8 mouse cellular contexts compared by ENCODE assay signal in the genomic region with DNA sequence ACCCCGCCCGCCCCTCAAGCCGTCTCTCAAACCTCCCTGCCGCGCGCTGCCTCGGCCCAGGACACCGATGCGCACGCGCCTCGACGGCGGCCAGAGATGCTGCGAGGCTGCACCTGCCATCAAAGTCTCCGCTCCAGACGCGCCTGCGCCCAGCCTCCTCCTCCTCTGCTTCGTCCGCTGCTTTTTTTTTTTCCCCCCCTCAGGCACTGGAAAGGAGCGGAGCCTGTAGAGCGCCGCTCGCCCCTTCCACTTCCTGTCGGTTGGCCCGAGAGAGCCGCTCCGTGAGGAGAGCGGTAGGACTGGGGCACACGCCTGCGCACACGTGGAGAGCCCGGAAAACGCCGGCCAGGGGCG. TPM values are rescaled to one million over a fixed set of nuclear protein-coding genes. Genes with fewer than 3 reads are reported as not detected.
DNase-seq lines count a peak whose midpoint lies in the region; ATAC-seq and TF ChIP-seq lines count a peak whose summit lies in the region.

No protein-coding gene starts in this region.

- no peak overlapping the region for H3K27ac ChIP-seq in heart, postnatal 0 days (ENCODE audit: low read depth)
- H3K27ac ChIP-seq in midbrain, embryonic 16.5 days (ENCODE audit: low read length), result peak overlapping the region; percentile 33; the same call in 1 of the 2 replicates

- H3K4me3 ChIP-seq in heart, postnatal 0 days (ENCODE audit: low read depth, low read length), result peak overlapping the region; percentile 52
- H3K4me3 ChIP-seq in midbrain, embryonic 16.5 days (ENCODE audit: low read depth, low read length), result peak overlapping the region; percentile 79

- H3K4me1 ChIP-seq in heart, postnatal 0 days (ENCODE audit: control insufficient read depth, insufficient read depth), result no peaks in the 10 kb centered on the region
- peaks cover 7% of the 10 kb centered on the region for H3K4me1 ChIP-seq in midbrain, embryonic 16.5 days (ENCODE audit: control insufficient read depth, insufficient read depth, low read length)

- under 1% methylated on average over 29 of the region's 37 CpGs for WGBS in heart, postnatal 0 days
- WGBS in midbrain, embryonic 16.5 days, result under 1% methylated on average over 18 of the region's 37 CpGs

- peaks cover 29% of the 10 kb centered on the region for H3K27me3 ChIP-seq in heart, postnatal 0 days (ENCODE audit: control insufficient read depth, insufficient read depth, low read length)
- H3K27me3 ChIP-seq in midbrain, embryonic 16.5 days (ENCODE audit: control insufficient read depth, insufficient read depth, low read depth, low read length), result no peaks in the 10 kb centered on the region

- ATAC-seq in heart, postnatal 0 days (ENCODE audit: insufficient read depth, low read depth), result no peak
- peak; percentile 91 for ATAC-seq in midbrain, embryonic 16.5 days

- no peak for TF ChIP-seq EP300 in heart, postnatal 0 days (IDR thresholded peaks at IDR 0.05; ENCODE audit: low read depth)

- no peaks in the 10 kb centered on the region for H3K36me3 ChIP-seq in heart, postnatal 0 days (replicated peaks; ENCODE audit: control insufficient read depth, insufficient read depth, low read length)
- H3K36me3 ChIP-seq in midbrain, embryonic 16.5 days (ENCODE audit: control insufficient read depth, insufficient read depth, low read length), result no peaks in the 10 kb centered on the region

- no peak overlapping the region for H3K9ac ChIP-seq in heart, postnatal 0 days (replicated peaks; ENCODE audit: low read depth, low read length)
- peak overlapping the region; percentile 71 for H3K9ac ChIP-seq in midbrain, embryonic 16.5 days (ENCODE audit: low read depth, low read length)

- intact Hi-C loops in heart, postnatal 25 days (cut with DNase I), result no loop called here

- no peak for TF ChIP-seq POLR2A in brain, embryonic 14.5 days (IDR thresholded peaks at IDR 0.05; ENCODE audit: borderline replicate concordance, extremely low read depth, insufficient read depth, insufficient read length, poor library complexity, severe bottlenecking)

- H3K9me3 ChIP-seq in heart, postnatal 0 days (replicated peaks; ENCODE audit: control insufficient read depth, low read length), result no peaks in the 10 kb centered on the region
- no peaks in the 10 kb centered on the region for H3K9me3 ChIP-seq in midbrain, embryonic 16.5 days (replicated peaks; ENCODE audit: control insufficient read depth, low read length, poor library complexity, severe bottlenecking)

- no peak for TF ChIP-seq CTCF in heart, postnatal 0 days (IDR thresholded peaks at IDR 0.05; ENCODE audit: low read depth)
- TF ChIP-seq CTCF in brain, embryonic 14.5 days (IDR thresholded peaks at IDR 0.05; ENCODE audit: borderline replicate concordance, extremely low read depth, insufficient read depth, insufficient read length), result no peak

- DNase-seq in heart, postnatal 0 days (ENCODE audit: low spot score), result no peak
- no peak for DNase-seq in heart, postnatal 25 days (ENCODE audit: low spot score)
- DNase-seq in brain, embryonic 14.5 days (ENCODE audit: low read depth), result peak; percentile 92
- peak; percentile 33 for DNase-seq in forelimb bud, embryonic 11.5 days (ENCODE audit: low read depth, low spot score)
- peak; percentile 33 to 35 for DNase-seq in layer of hippocampus, postnatal 36 days
- DNase-seq in ovary, adult 18-20 months (ENCODE audit: low spot score), result no peak
- no peak for DNase-seq in natural killer cell, adult 2 months (ENCODE audit: low spot score in 2 of 2)

- H3K4me2 ChIP-seq in heart, postnatal 0 days (ENCODE audit: low read depth, low read length), result peak overlapping the region; percentile 82
- H3K4me2 ChIP-seq in midbrain, embryonic 16.5 days (ENCODE audit: low read length), result peak overlapping the region; percentile 96

RNA-seq across cellular contexts. Expression of a gene that starts 0.3 kb away (rescaled TPM):
- 0.46 and 1.1 TPM in 2 replicates for total RNA-seq in heart, postnatal 0 days (2014; rRNA removed; ENCODE audit: low replicate concordance)
- 0.05 TPM in 1 of 2 replicates, not detected in the other for polyA plus RNA-seq in heart, postnatal 0 days (2015; fragmentation: Nextera tagmentation; extraction: Ambion mirVana)
- under 1 TPM in 1 of 2 experiments, not detected in 1; 0.36 TPM for total RNA-seq in heart, postnatal 25 days (2021)
- 2.9 and 3.5 TPM in 2 replicates for polyA plus RNA-seq in brain, embryonic 14.5 days (2012; rRNA removed)
- 10 to 100 TPM; 53.0 to 53.9 TPM for total RNA-seq in layer of hippocampus, postnatal 36 days (2021)
- 2.0 and 2.4 TPM in 2 replicates for polyA plus RNA-seq in midbrain, embryonic 16.5 days (2015; fragmentation: Nextera tagmentation; extraction: Ambion mirVana)

Comparison
In these comparisons a context has a peak if more than half of its experiments do, and no peak if none do; other contexts are left out.
1. DNase-seq: peak in brain, embryonic 14.5 days (single experiment), forelimb bud, embryonic 11.5 days (single experiment) and layer of hippocampus, postnatal 36 days (2 of 2); none in heart, postnatal 0 days (single experiment), heart, postnatal 25 days (single experiment), ovary, adult 18-20 months (single experiment) and natural killer cell, adult 2 months (0 of 2).
2. RNA of a gene that starts 0.3 kb away (total RNA-seq): 53.0 to 53.9 TPM in layer of hippocampus, postnatal 36 days; 0.46 to 1.1 TPM in heart, postnatal 0 days and 0.36 TPM in heart, postnatal 25 days; every median in the first group is over 10 times any median in the second.